Mouse (Mus musculus) embryo, embryonic 10 days (tissue): ENCODE results near the gene Gm37240.
A peak's percentile ranks its signal among the peaks of the same experiment; 100 is the strongest.

Experiments used
- DNase-seq: peaks from one replicate; pipeline ENCODE4 v3.0.0-alpha.2; 2015; ENCODE audit warnings: low spot score

The Gm37240 gene

GRCm38 (mm10) chr3:85749348-85749747 lies 138.0 kb downstream of the Gm37240 start:
- no peak for DNase-seq

GRCm38 (mm10) chr3:85748863-85749262 lies 138.5 kb downstream of the Gm37240 start:
- DNase-seq, result peak; percentile 52

GRCm38 (mm10) chr3:85746116-85746515 lies 141.2 kb downstream of the Gm37240 start:
- DNase-seq, result no peak

GRCm38 (mm10) chr3:85741767-85742166 lies 145.6 kb downstream of the Gm37240 start:
- DNase-seq, result no peak

- DNase-seq, result no peak
Observed at GRCm38 (mm10) chr3:85738591-85738990, 148.7 kb downstream of the Gm37240 start.

GRCm38 (mm10) chr3:85733939-85734729 lies 153.2 kb downstream of the Gm37240 start:
- no peak for DNase-seq

GRCm38 (mm10) chr3:85727171-85727570 lies 160.1 kb downstream of the Gm37240 start:
- no peak for DNase-seq

GRCm38 (mm10) chr3:85725971-85726370 lies 161.3 kb downstream of the Gm37240 start:
- no peak for DNase-seq

- DNase-seq, result no peak
Observed at GRCm38 (mm10) chr3:85725110-85725509, 162.2 kb downstream of the Gm37240 start.

- no peak for DNase-seq
Observed at GRCm38 (mm10) chr3:85722581-85722980, 164.7 kb downstream of the Gm37240 start.

- DNase-seq, result no peak
Observed at GRCm38 (mm10) chr3:85715764-85716297, 171.5 kb downstream of the Gm37240 start.

GRCm38 (mm10) chr3:85713936-85714709 lies 173.2 kb downstream of the Gm37240 start:
- DNase-seq, result no peak

- no peak for DNase-seq
Observed at GRCm38 (mm10) chr3:85710695-85711094, 176.6 kb downstream of the Gm37240 start.

GRCm38 (mm10) chr3:85707421-85707820 lies 179.9 kb downstream of the Gm37240 start:
- peak; percentile 66 for DNase-seq

GRCm38 (mm10) chr3:85703141-85703882 lies 184.0 kb downstream of the Gm37240 start:
- DNase-seq, result no peak

GRCm38 (mm10) chr3:85698496-85698895 lies 188.8 kb downstream of the Gm37240 start:
- DNase-seq, result no peak

- no peak for DNase-seq
Observed at GRCm38 (mm10) chr3:85695056-85695455, 192.3 kb downstream of the Gm37240 start.

- DNase-seq, result no peak
Observed at GRCm38 (mm10) chr3:85693013-85693412, 194.3 kb downstream of the Gm37240 start.

- no peak for DNase-seq
Observed at GRCm38 (mm10) chr3:85691134-85691533, 196.2 kb downstream of the Gm37240 start.

- no peak for DNase-seq
Observed at GRCm38 (mm10) chr3:85688341-85688740, 199.0 kb downstream of the Gm37240 start.

GRCm38 (mm10) chr3:85685271-85685670 lies 202.0 kb downstream of the Gm37240 start:
- DNase-seq, result no peak

GRCm38 (mm10) chr3:85683618-85684017 lies 203.7 kb downstream of the Gm37240 start:
- DNase-seq, result no peak
